Mouse (Mus musculus) heart, embryonic 16.5 days (tissue): ENCODE measurements around the gene Phldb3. TPM values are rescaled to one million over a fixed set of nuclear protein-coding genes. Genes with fewer than 3 reads are reported as not detected.
A peak's percentile ranks its signal among the peaks of the same experiment; 100 is the strongest.

Experiments
- ATAC-seq: fragments of 200-750 bp; cut with Nextera tagmentation; replicated peaks from 2 replicates; pipeline ENCODE4 v1.8.0; 2017; ENCODE audit warnings: moderate number of reproducible peaks; ENCODE audit not compliant: insufficient read depth, low FRiP score; ENCODE audit errors: extremely low read depth
- H3K27ac ChIP-seq: fragments of 300-500 bp; sonication (generic); 2 replicates; pipeline ENCODE4 v1.5.1; 2014; ENCODE audit warnings: mild to moderate bottlenecking, low read length, control low read depth, moderate library complexity
- H3K27me3 ChIP-seq: fragments of 300-500 bp; sonication (generic); 2 replicates; pipeline ENCODE4 v1.6.1; 2014; ENCODE audit warnings: low read length, mixed read lengths; ENCODE audit not compliant: control insufficient read depth, insufficient read depth
- H3K36me3 ChIP-seq: fragments of 300-500 bp; sonication (generic); 2 replicates; pipeline ENCODE4 v1.6.1; 2014; ENCODE audit not compliant: control insufficient read depth, insufficient read depth
- H3K4me1 ChIP-seq: fragments of 300-500 bp; sonication (generic); 2 replicates; pipeline ENCODE4 v1.6.1; 2014; ENCODE audit warnings: low read length, mixed read lengths; ENCODE audit not compliant: control insufficient read depth, insufficient read depth
- H3K4me2 ChIP-seq: fragments of 300-500 bp; sonication (generic); 2 replicates; pipeline ENCODE4 v1.6.1; 2014; ENCODE audit warnings: low read depth, mild to moderate bottlenecking, control low read depth, low read length
- H3K4me3 ChIP-seq: fragments of 300-500 bp; sonication (generic); 2 replicates; pipeline ENCODE4 v1.5.1; 2014; ENCODE audit warnings: mild to moderate bottlenecking, control low read depth, low read length
- H3K9ac ChIP-seq: fragments of 300-500 bp; sonication (generic); 2 replicates; pipeline ENCODE4 v1.6.1; 2014; ENCODE audit warnings: low read length, control low read depth
- H3K9me3 ChIP-seq: fragments of 300-500 bp; sonication (generic); replicated peaks from 2 replicates; pipeline ENCODE4 v1.6.1; 2016; ENCODE audit warnings: low read length; ENCODE audit not compliant: control insufficient read depth
- WGBS: fragments of 180-500 bp; shearing (Covaris S2); extraction: QIAGEN DNeasy Blood & Tissue Kit; methylation state at CpG from one replicate; pipeline ENCODE4 v1.1.7; 2014; 5-methylcytosine and 5-hydroxymethylcytosine counted together
- polyA plus RNA-seq: library from polyadenylated mRNA; unstranded; fragments of >200 nt; fragmentation: Nextera tagmentation; extraction: Ambion mirVana; gene quantifications from 2 replicates; pipeline ENCODE4 v1.2.1, GENCODE M21; 2015

The Phldb3 gene
- polyA plus RNA-seq, 1 experiment from 2014 or later = 0.17 TPM

- H3K9ac ChIP-seq = no peak overlapping the region
- no peak overlapping the region for H3K27ac ChIP-seq
- no peak; the same call in 1 of the 2 replicates for ATAC-seq
- no peaks in the 10 kb centered on the region for H3K4me1 ChIP-seq
- no peaks in the 10 kb centered on the region; the same call in 1 of the 2 replicates for H3K27me3 ChIP-seq
- H3K4me2 ChIP-seq = no peak overlapping the region
- no peak overlapping the region for H3K4me3 ChIP-seq
- WGBS = 52% methylated on average over 17 of the region's 17 CpGs
- H3K9me3 ChIP-seq = no peaks in the 10 kb centered on the region
- no peaks in the 10 kb centered on the region for H3K36me3 ChIP-seq
These were observed 50.7 kb downstream of the Phldb3 start for GRCm38 (mm10) chr7:24661118-24661904.

GRCm38 (mm10) chr7:24662575-24662974 is 52.0 kb downstream of the Phldb3 start:
- peak; percentile 67; the same call in 1 of the 2 replicates for ATAC-seq
- Histone ChIP-seq H3K4me1 (no peaks in the 10 kb centered on the region), H3K4me2 (no peak overlapping the region), H3K4me3 (no peak overlapping the region), H3K9me3 (no peaks in the 10 kb centered on the region), H3K9ac (no peak overlapping the region), H3K27me3 (no peaks in the 10 kb centered on the region; the same call in 1 of the 2 replicates), H3K27ac (no peak overlapping the region), H3K36me3 (no peaks in the 10 kb centered on the region)
- 11% methylated on average over 8 of the region's 8 CpGs for WGBS

- no peak for ATAC-seq
- H3K9me3 ChIP-seq = no peaks in the 10 kb centered on the region
- H3K27me3 ChIP-seq = no peaks in the 10 kb centered on the region; the same call in 1 of the 2 replicates
- no peaks in the 10 kb centered on the region for H3K4me1 ChIP-seq
- H3K9ac ChIP-seq = no peak overlapping the region
- 48% methylated on average over 8 of the region's 8 CpGs for WGBS
- H3K4me3 ChIP-seq = no peak overlapping the region
- H3K36me3 ChIP-seq = no peaks in the 10 kb centered on the region
- no peak overlapping the region for H3K27ac ChIP-seq
- no peak overlapping the region for H3K4me2 ChIP-seq
These were observed 53.7 kb downstream of the Phldb3 start for GRCm38 (mm10) chr7:24664301-24664700.

GRCm38 (mm10) chr7:24664959-24665358 is 54.4 kb downstream of the Phldb3 start:
- H3K9ac ChIP-seq = no peak overlapping the region
- H3K4me3 ChIP-seq = no peak overlapping the region
- H3K27ac ChIP-seq = no peak overlapping the region
- H3K4me2 ChIP-seq = no peak overlapping the region
- H3K36me3 ChIP-seq = no peaks in the 10 kb centered on the region
- H3K9me3 ChIP-seq = no peaks in the 10 kb centered on the region
- no peak for ATAC-seq
- WGBS = 49% methylated on average over 9 of the region's 9 CpGs
- no peaks in the 10 kb centered on the region for H3K4me1 ChIP-seq
- H3K27me3 ChIP-seq = no peaks in the 10 kb centered on the region; the same call in 1 of the 2 replicates

GRCm38 (mm10) chr7:24671944-24672439 is 61.4 kb downstream of the Phldb3 start:
- Histone ChIP-seq H3K27me3 (0 out of 2 replicates have a peak, but pooled peaks cover 4% of the 10 kb centered on the region), H3K9ac (no peak overlapping the region), H3K27ac (no peak overlapping the region), H3K36me3 (no peaks in the 10 kb centered on the region), H3K4me3 (no peak overlapping the region), H3K4me1 (no peaks in the 10 kb centered on the region), H3K4me2 (no peak overlapping the region), H3K9me3 (no peaks in the 10 kb centered on the region)
- 86% methylated on average over 23 of the region's 23 CpGs for WGBS
- ATAC-seq = no peak

GRCm38 (mm10) chr7:24676575-24676974 is 66.0 kb downstream of the Phldb3 start, which contains the start of gene Tex101:
Tex101 (minus strand) TSS chr7:24676675.
- no peaks in the 10 kb centered on the region for H3K36me3 ChIP-seq
- no peak within 1 kb of the TSS for H3K4me2 ChIP-seq
- H3K27ac ChIP-seq = no peak within 1 kb of the TSS
- H3K4me1 ChIP-seq = no peaks in the 10 kb centered on the region
- no peak within 1 kb of the TSS for H3K4me3 ChIP-seq
- no peaks in the 10 kb centered on the region for H3K9me3 ChIP-seq
- H3K27me3 ChIP-seq = no peaks in the 10 kb centered on the region
- 77% methylated on average over 9 of the region's 9 CpGs for WGBS
- no peak within 1 kb of the TSS for H3K9ac ChIP-seq
- no peak for ATAC-seq

Other genes starting within 250 kb of the Phldb3 start
- 5.2 and 10.9 TPM in 2 replicates for gene Kcnn4, start 240.5 kb upstream of the Phldb3 start, polyA plus RNA-seq
- 18.7 and 20.5 TPM in 2 replicates for gene Smg9, start 211.1 kb upstream of the Phldb3 start, polyA plus RNA-seq
- 0.29 TPM in 1 of 2 replicates, not detected in the other for gene Irgc1, start 158.5 kb upstream of the Phldb3 start, polyA plus RNA-seq
- 8.1 and 8.8 TPM in 2 replicates for gene Plaur, start 148.3 kb upstream of the Phldb3 start, polyA plus RNA-seq
- 1.2 and 1.3 TPM in 2 replicates for gene Cadm4, start 128.7 kb upstream of the Phldb3 start, polyA plus RNA-seq
- 40.9 and 43.0 TPM in 2 replicates for gene Zfp428, start 103.8 kb upstream of the Phldb3 start, polyA plus RNA-seq
- 0.26 and 0.35 TPM in 2 replicates for gene AC161166.1, start 98.3 kb upstream of the Phldb3 start, polyA plus RNA-seq
- gene Irgq, start 80.1 kb upstream of the Phldb3 start, polyA plus RNA-seq = 6.1 and 6.8 TPM in 2 replicates
- 0.17 TPM in 2 replicates for gene Pinlyp, start 64.6 kb upstream of the Phldb3 start, polyA plus RNA-seq
- 79.7 and 91.5 TPM in 2 replicates for gene Xrcc1, start 64.5 kb upstream of the Phldb3 start, polyA plus RNA-seq
- 23.5 and 26.1 TPM in 2 replicates for gene Ethe1, start 23.2 kb upstream of the Phldb3 start, polyA plus RNA-seq
- 0.87 and 0.96 TPM in 2 replicates for gene Zfp575, start 23.1 kb upstream of the Phldb3 start, polyA plus RNA-seq
- gene Lypd3, start 25.8 kb downstream of the Phldb3 start, polyA plus RNA-seq = 0.08 TPM in 1 of 2 replicates, not detected in the other
- gene Tex101, start 65.9 kb downstream of the Phldb3 start, polyA plus RNA-seq = not detected in 2 replicates
- gene BC049730, start 98.5 kb downstream of the Phldb3 start, polyA plus RNA-seq = not detected in 2 replicates
- not detected in 2 replicates for gene Gm4763, start 116.1 kb downstream of the Phldb3 start, polyA plus RNA-seq
- gene Cd177, start 149.5 kb downstream of the Phldb3 start, polyA plus RNA-seq = 0.25 and 0.30 TPM in 2 replicates
- 0.22 TPM in 1 of 2 replicates, not detected in the other for gene Ceacam10, start 166.4 kb downstream of the Phldb3 start, polyA plus RNA-seq